Mouse (Mus musculus): ENCODE results near the gene Arid3b.

The Arid3b gene

DNA sequence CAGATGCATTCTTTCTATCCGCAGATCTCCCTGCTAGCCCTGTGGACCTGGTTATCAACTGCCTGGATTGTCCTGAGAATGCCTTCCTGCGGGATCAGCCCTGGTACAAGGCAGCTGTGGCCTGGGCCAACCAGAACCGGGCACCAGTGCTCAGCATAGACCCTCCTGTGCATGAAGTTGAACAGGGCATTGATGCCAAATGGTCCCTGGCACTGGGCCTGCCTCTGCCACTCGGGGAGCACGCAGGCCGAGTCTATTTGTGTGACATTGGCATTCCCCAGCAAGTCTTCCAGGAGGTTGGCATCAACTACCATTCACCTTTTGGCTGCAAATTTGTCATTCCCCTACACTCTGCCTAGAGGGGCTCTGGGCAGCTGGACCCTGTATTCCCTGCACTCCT is 88.5 kb downstream of the Arid3b start:
- no peak for DNase-seq (ENCODE audit: low read depth, low spot score)

GRCm38 (mm10) chr9:57747067-57747466 is 89.5 kb downstream of the Arid3b start:
- DNase-seq (ENCODE audit: low read depth, low spot score) = no peak

DNA sequence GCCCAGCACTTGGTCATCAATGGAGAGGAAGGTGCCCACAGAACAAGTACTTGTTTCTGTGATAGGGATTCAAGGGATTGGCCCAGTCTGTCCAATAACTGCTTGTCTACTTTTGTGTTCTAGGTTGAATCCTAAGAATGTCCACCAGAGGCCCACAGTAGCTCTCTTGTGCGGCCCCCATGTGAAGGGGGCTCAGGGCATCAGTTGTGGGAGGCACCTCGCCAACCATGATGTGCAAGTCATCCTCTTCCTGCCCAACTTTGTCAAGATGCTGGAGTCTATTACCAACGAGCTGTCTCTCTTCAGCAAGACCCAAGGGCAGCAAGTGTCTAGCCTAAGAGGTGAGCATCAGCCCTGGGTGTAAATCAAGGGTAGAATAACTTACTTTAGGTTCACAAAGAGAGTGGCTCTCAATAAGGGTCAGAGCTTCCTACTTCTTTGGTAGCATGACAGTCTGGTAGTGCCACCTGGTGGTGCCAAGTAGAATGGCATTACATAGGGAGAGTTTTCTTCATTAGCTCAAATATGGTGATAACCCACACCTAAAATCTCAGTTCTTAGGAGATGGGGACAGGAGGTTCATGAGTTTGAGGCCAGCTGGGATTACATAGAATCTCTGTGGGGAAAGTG is 92.0 kb downstream of the Arid3b start:
- DNase-seq (ENCODE audit: low read depth, low spot score) = peak; percentile 77
